Mouse (Mus musculus): Measurements from ENCODE around the gene Gpc3.

- no peak for TF ChIP-seq MAFK (IDR thresholded peaks at IDR 0.05; ENCODE audit: insufficient read depth, low read depth, low read length)
- TF ChIP-seq CHD2 (IDR thresholded peaks at IDR 0.05; ENCODE audit: low read depth, low read length) = no peak
These were observed 164.6 kb downstream of the Gpc3 start for GRCm38 (mm10) chrX:52449177-52449576.
